Mouse (Mus musculus) heart, embryonic 11.5 days (tissue): ENCODE data around the gene Vkorc1l1. TPM values are rescaled to one million over a fixed set of nuclear protein-coding genes. Genes with fewer than 3 reads are reported as not detected.
A peak's percentile ranks its signal among the peaks of the same experiment; 100 is the strongest.

Experiments
- ATAC-seq: fragments of 200-750 bp; cut with Nextera tagmentation; replicated peaks from 2 replicates; pipeline ENCODE4 v1.8.0; 2017; ENCODE audit warnings: moderate library complexity; ENCODE audit not compliant: insufficient number of reproducible peaks, low FRiP score, low TSS enrichment
- H3K27ac ChIP-seq: fragments of 300-500 bp; sonication (generic); 2 replicates; pipeline ENCODE4 v1.5.1; 2014; ENCODE audit warnings: mild to moderate bottlenecking, low read depth, low read length
- H3K27me3 ChIP-seq: fragments of 300-500 bp; sonication (generic); 2 replicates; pipeline ENCODE4 v1.6.1; 2014; ENCODE audit warnings: mild to moderate bottlenecking, low read length, mixed read lengths; ENCODE audit not compliant: control insufficient read depth, insufficient read depth
- H3K36me3 ChIP-seq: fragments of 300-500 bp; sonication (generic); 2 replicates; pipeline ENCODE4 v1.6.1; 2014; ENCODE audit warnings: mild to moderate bottlenecking, low read length, moderate library complexity, mixed read lengths; ENCODE audit not compliant: control insufficient read depth, insufficient read depth
- H3K4me1 ChIP-seq: fragments of 300-500 bp; sonication (generic); 2 replicates; pipeline ENCODE4 v1.6.1; 2014; ENCODE audit warnings: low read length; ENCODE audit not compliant: control insufficient read depth, insufficient read depth
- H3K4me2 ChIP-seq: fragments of 300-500 bp; sonication (generic); 2 replicates; pipeline ENCODE4 v1.6.1; 2014; ENCODE audit warnings: mild to moderate bottlenecking, moderate library complexity
- H3K4me3 ChIP-seq: fragments of 300-500 bp; sonication (generic); 2 replicates; pipeline ENCODE4 v1.5.1; 2014; ENCODE audit warnings: low read depth, low read length
- H3K9ac ChIP-seq: fragments of 300-500 bp; sonication (generic); 2 replicates; pipeline ENCODE4 v1.6.1; 2014; ENCODE audit warnings: mild to moderate bottlenecking, low read depth, low read length, moderate library complexity
- H3K9me3 ChIP-seq: fragments of 300-500 bp; sonication (generic); replicated peaks from 2 replicates; pipeline ENCODE4 v1.6.1; 2016; ENCODE audit warnings: low read length; ENCODE audit not compliant: control insufficient read depth
- WGBS: fragments of 180-500 bp; shearing (Covaris S2); extraction: QIAGEN DNeasy Blood & Tissue Kit; methylation state at CpG from one replicate; pipeline ENCODE4 v1.1.7; 2014; ENCODE audit not compliant: insufficient replicate concordance; 5-methylcytosine and 5-hydroxymethylcytosine counted together
- polyA plus RNA-seq: library from polyadenylated mRNA; unstranded; fragments of >200 nt; fragmentation: Nextera tagmentation; extraction: Ambion mirVana; gene quantifications from 2 replicates; pipeline ENCODE4 v1.2.1, GENCODE M21; 2014

Gene Vkorc1l1
- polyA plus RNA-seq, 1 experiment from 2014 or later, result 16.3 TPM

DNA sequence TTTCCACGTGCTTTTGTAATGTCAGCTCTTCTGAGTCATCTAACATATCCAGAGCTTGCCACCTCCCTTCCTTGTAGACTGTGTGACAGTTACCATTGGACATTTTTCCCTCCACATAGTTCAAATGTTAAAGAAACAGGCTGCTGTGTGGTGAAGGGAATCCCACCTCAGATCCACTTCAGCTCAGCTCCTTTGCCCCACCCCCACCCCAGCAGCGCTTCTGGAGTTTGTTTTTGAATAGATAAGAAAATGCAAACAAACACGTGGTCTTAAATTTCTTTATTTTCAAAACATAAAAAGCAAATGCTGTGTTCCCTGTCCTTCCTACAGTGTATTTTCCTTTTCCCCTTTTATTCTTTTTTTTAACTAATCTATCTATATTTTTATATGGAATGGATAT, 38.4 kb downstream of the Vkorc1l1 start:
- 0 out of 2 replicates have a peak, but pooled peaks cover 6% of the 10 kb centered on the region for H3K36me3 ChIP-seq
- no peak overlapping the region for H3K4me2 ChIP-seq
- H3K4me1 ChIP-seq, result peaks cover 14% of the 10 kb centered on the region
- H3K9me3 ChIP-seq, result no peaks in the 10 kb centered on the region
- no peak overlapping the region for H3K9ac ChIP-seq
- no peak overlapping the region for H3K27ac ChIP-seq
- 43% methylated on average over 3 of the region's 3 CpGs for WGBS
- ATAC-seq, result no peak
- no peaks in the 10 kb centered on the region for H3K27me3 ChIP-seq
- no peak overlapping the region for H3K4me3 ChIP-seq

GRCm38 (mm10) chr5:129989376-129989775, 47.6 kb downstream of the Vkorc1l1 start:
- H3K4me1 ChIP-seq, result no peaks in the 10 kb centered on the region
- ATAC-seq, result no peak

GRCm38 (mm10) chr5:129991898-129992297, 50.1 kb downstream of the Vkorc1l1 start:
- Histone ChIP-seq H3K27ac (no peak overlapping the region), H3K27me3 (no peaks in the 10 kb centered on the region), H3K36me3 (peaks cover 9% of the 10 kb centered on the region), H3K9ac (no peak overlapping the region), H3K4me3 (no peak overlapping the region), H3K4me1 (no peaks in the 10 kb centered on the region), H3K9me3 (no peaks in the 10 kb centered on the region), H3K4me2 (no peak overlapping the region)
- no peak for ATAC-seq
- WGBS, result 88% methylated on average over 5 of the region's 5 CpGs

More at GRCm38 (mm10) chr5:129989376-129989775, 47.6 kb downstream of the Vkorc1l1 start:
- WGBS, result 80% methylated on average over 13 of the region's 13 CpGs
- Histone ChIP-seq H3K4me2 (no peak overlapping the region), H3K27me3 (no peaks in the 10 kb centered on the region), H3K9ac (no peak overlapping the region), H3K27ac (no peak overlapping the region), H3K9me3 (no peaks in the 10 kb centered on the region), H3K36me3 (peaks cover 9% of the 10 kb centered on the region), H3K4me3 (no peak overlapping the region)

DNA sequence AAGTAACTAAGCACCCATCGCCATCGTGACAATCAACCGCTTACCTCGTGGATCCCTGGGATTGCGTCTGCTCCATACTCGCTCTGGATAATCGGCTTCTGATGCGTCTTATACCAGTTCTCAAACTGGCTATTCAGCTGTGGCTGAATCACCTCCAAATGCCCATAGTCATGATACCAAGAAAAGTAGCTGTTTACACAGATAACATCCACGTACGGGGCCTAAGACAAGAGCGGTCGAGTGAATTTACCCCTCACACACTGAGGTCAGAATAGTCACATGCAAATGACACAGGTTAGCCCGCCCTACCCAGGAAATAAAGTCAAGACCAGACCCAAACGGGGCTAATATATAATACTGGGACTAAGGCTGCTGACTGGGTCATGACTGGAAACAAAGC, 51.6 kb downstream of the Vkorc1l1 start:
- WGBS, result 87% methylated on average over 14 of the region's 14 CpGs
- Histone ChIP-seq H3K27ac (no peak overlapping the region), H3K36me3 (peaks cover 9% of the 10 kb centered on the region), H3K4me2 (no peak overlapping the region), H3K9ac (no peak overlapping the region), H3K27me3 (no peaks in the 10 kb centered on the region), H3K9me3 (no peaks in the 10 kb centered on the region), H3K4me3 (no peak overlapping the region), H3K4me1 (no peaks in the 10 kb centered on the region)
- no peak for ATAC-seq

GRCm38 (mm10) chr5:129994989-129995388, 53.2 kb downstream of the Vkorc1l1 start:
- Histone ChIP-seq H3K27ac (no peak overlapping the region), H3K27me3 (no peaks in the 10 kb centered on the region)
- ATAC-seq, result no peak

DNA sequence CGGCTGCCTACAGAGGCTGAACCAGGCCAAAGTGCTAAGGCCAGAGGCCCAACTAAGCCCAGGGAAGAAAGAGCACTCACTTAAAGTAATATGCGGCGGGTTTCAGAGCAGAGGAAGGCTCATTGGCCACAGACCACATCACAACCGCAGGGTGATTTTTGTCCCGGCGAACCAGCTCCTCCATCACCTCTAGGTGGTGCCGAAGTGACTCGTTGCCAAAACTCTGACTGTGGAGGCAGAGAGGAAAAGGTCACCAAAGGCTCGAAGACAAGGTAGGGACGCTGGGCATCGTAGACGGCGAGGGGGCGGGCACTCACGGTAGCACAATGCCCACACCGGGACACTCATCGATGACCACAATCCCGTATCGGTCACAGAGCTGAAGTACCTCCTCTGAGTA, 55.9 kb downstream of the Vkorc1l1 start:
- WGBS, result 65% methylated on average over 19 of the region's 19 CpGs
- ATAC-seq, result no peak
- no peak overlapping the region for H3K4me3 ChIP-seq
- 0 out of 2 replicates have a peak, but pooled peaks cover 2% of the 10 kb centered on the region for H3K36me3 ChIP-seq
- no peak overlapping the region for H3K27ac ChIP-seq
- no peaks in the 10 kb centered on the region for H3K4me1 ChIP-seq
- no peak overlapping the region for H3K4me2 ChIP-seq
- no peak overlapping the region for H3K9ac ChIP-seq
- no peaks in the 10 kb centered on the region for H3K9me3 ChIP-seq
- no peaks in the 10 kb centered on the region for H3K27me3 ChIP-seq

More at GRCm38 (mm10) chr5:129994989-129995388, 53.2 kb downstream of the Vkorc1l1 start:
- Histone ChIP-seq H3K4me1 (no peaks in the 10 kb centered on the region), H3K36me3 (0 out of 2 replicates have a peak, but pooled peaks cover 2% of the 10 kb centered on the region), H3K9me3 (no peaks in the 10 kb centered on the region), H3K9ac (no peak overlapping the region), H3K4me2 (no peak overlapping the region), H3K4me3 (no peak overlapping the region)
- WGBS, result 91% methylated on average over 7 of the region's 7 CpGs

GRCm38 (mm10) chr5:129999097-129999496, 57.3 kb downstream of the Vkorc1l1 start:
- no peak overlapping the region for H3K27ac ChIP-seq
- WGBS, result 33% methylated on average over 4 of the region's 4 CpGs
- no peak overlapping the region for H3K9ac ChIP-seq
- H3K4me1 ChIP-seq, result no peaks in the 10 kb centered on the region
- no peak for ATAC-seq
- no peaks in the 10 kb centered on the region for H3K27me3 ChIP-seq
- H3K4me2 ChIP-seq, result no peak overlapping the region
- H3K9me3 ChIP-seq, result no peaks in the 10 kb centered on the region
- H3K36me3 ChIP-seq, result no peaks in the 10 kb centered on the region
- no peak overlapping the region for H3K4me3 ChIP-seq

DNA sequence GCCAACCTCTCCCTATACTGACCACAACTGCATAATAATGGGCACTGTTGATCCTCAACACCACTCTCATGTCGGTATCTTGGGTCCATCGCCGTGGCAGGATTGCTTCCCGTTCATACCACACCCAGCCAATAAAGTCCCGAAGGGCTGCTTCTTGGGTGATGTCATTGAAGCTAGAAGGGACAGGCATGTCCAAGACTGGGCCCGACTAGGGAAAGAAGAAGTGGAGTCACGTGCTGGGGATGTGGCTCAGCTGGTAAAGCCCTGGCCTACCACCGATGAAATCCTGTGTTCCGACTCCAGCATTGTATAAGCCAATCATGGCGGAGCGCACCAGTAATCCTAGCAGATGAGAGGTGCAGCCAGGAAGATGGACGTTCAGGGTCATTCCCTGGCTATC, 59.0 kb downstream of the Vkorc1l1 start:
- Histone ChIP-seq H3K4me1 (no peaks in the 10 kb centered on the region), H3K4me3 (no peak overlapping the region), H3K27ac (no peak overlapping the region), H3K27me3 (no peaks in the 10 kb centered on the region), H3K36me3 (no peaks in the 10 kb centered on the region), H3K4me2 (no peak overlapping the region), H3K9ac (no peak overlapping the region), H3K9me3 (no peaks in the 10 kb centered on the region)
- 86% methylated on average over 12 of the region's 12 CpGs for WGBS
- no peak for ATAC-seq

DNA sequence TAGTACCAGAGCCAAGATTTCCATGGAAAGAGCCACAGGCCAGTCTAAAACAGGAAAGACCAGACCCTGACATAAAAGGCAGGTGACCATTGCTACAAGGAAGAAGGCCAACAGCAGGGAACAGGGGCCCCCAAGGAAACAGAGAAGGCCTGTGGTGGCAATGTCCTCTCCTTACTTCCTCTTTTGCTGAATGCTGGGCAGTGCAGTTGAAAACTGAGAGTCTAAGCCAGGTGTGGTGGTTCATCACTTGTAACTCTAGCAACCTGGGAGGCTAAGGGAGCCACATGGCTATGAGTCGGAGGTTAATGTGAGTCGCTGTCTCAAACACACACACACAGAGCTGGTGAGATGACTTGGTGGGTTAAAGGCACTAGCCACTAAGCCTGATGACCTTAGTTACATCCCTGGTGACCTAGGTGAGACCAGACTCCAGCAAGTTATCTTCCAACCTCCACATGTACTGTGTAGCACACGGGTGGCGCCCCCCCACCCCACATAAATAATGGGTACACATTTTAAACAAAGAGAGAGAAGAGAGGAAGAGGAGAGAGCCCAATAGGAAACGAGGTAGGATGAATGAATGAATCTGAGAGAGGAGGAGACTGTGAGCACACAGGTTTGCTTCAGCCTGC, 59.7 kb downstream of the Vkorc1l1 start:
- Histone ChIP-seq H3K27ac (no peak overlapping the region), H3K9me3 (no peaks in the 10 kb centered on the region), H3K36me3 (no peaks in the 10 kb centered on the region), H3K4me1 (no peaks in the 10 kb centered on the region), H3K4me2 (peak overlapping the region; percentile 81), H3K27me3 (no peaks in the 10 kb centered on the region), H3K9ac (no peak overlapping the region), H3K4me3 (peak overlapping the region; percentile 65; the same call in 1 of the 2 replicates)
- no peak for ATAC-seq
- WGBS, result 64% methylated on average over 5 of the region's 5 CpGs
